16 mouse cellular contexts compared by ENCODE assay signal in genomic region chr2:128331275-128331674, GRCm38 (mm10).
DNase-seq lines count a peak whose midpoint lies in the region; ATAC-seq and TF ChIP-seq lines count a peak whose summit lies in the region.
"Had no signal": no experiment of that assay in that cellular context is flagged by ENCODE, and none has a peak within 500 bp of the region (broad histone marks: within the 10 kb centered on the region; RNA-seq: fewer than 3 reads in every experiment).

No protein-coding gene starts in this region.

- DNase-seq in forebrain, embryonic 11.5 days (ENCODE audit: low spot score): no peak
- no peak for DNase-seq in forebrain, embryonic 10.5 days (ENCODE audit: extremely low spot score, low spot score)
- peak; percentile 83 for DNase-seq in CH12.LX (ENCODE audit: extremely low read depth)
- DNase-seq in forebrain, postnatal 0 days: no peak
- peak; percentile 44 for DNase-seq in midbrain, postnatal 0 days (ENCODE audit: low spot score)
- no peak for DNase-seq in embryo, embryonic 11 days
- no peak for DNase-seq in liver
- DNase-seq: cerebellum, adult 8-10 months; heart, adult 18-20 months; layer of hippocampus, adult 9-11 months; left cerebral cortex, postnatal 4 days; right cerebral cortex, postnatal 25 days had no signal

- H3K36me3 ChIP-seq in forebrain, embryonic 11.5 days (ENCODE audit: control insufficient read depth, insufficient read depth, low read length): no peaks in the 10 kb centered on the region
- H3K36me3 ChIP-seq in forebrain, embryonic 10.5 days (replicated peaks): no peaks in the 10 kb centered on the region
- no peaks in the 10 kb centered on the region for H3K36me3 ChIP-seq in CH12.LX (replicated peaks in 1 of 2; ENCODE audit: control insufficient read depth in 1 of 2, insufficient read depth in 1 of 2, low read length in 1 of 2)
- no peaks in the 10 kb centered on the region for H3K36me3 ChIP-seq in forebrain, postnatal 0 days (ENCODE audit: insufficient read depth)
- H3K36me3 ChIP-seq in midbrain, postnatal 0 days (ENCODE audit: insufficient read depth, low read length): no peaks in the 10 kb centered on the region
- H3K36me3 ChIP-seq: liver, embryonic 15.5 days; midbrain, embryonic 12.5 days had no signal

- peaks cover 11% of the 10 kb centered on the region; the same call in 1 of the 2 replicates for H3K27me3 ChIP-seq in forebrain, embryonic 11.5 days (ENCODE audit: control insufficient read depth, insufficient read depth, low read length)
- H3K27me3 ChIP-seq in forebrain, embryonic 10.5 days (ENCODE audit: poor library complexity, severe bottlenecking): peaks cover 50% of the 10 kb centered on the region
- H3K27me3 ChIP-seq in CH12.LX (replicated peaks): no peaks in the 10 kb centered on the region
- no peaks in the 10 kb centered on the region for H3K27me3 ChIP-seq in forebrain, postnatal 0 days (ENCODE audit: insufficient read depth, low read length)
- no peaks in the 10 kb centered on the region for H3K27me3 ChIP-seq in midbrain, postnatal 0 days (ENCODE audit: insufficient read depth, low read length)
- H3K27me3 ChIP-seq: liver, embryonic 15.5 days had no signal

- WGBS in forebrain, embryonic 11.5 days: 33% methylated on average over 10 of the region's 10 CpGs
- 49% methylated on average over 10 of the region's 10 CpGs for WGBS in forebrain, embryonic 10.5 days
- WGBS in forebrain, postnatal 0 days: 15% methylated on average over 10 of the region's 10 CpGs
- WGBS in midbrain, postnatal 0 days: 44% methylated on average over 10 of the region's 10 CpGs

- dilution Hi-C loops in CH12.LX (cut with MboI; ENCODE audit: extremely low pct_ligation_motif_present, extremely low pct_unique_long_range_greater_than_20kb, low sequenced_read_pairs): no loop called here

- peak; percentile 46 for TF ChIP-seq EP300 in CH12.LX (IDR thresholded peaks at IDR 0.05; ENCODE audit: low read length)

- peak; percentile 24 for TF ChIP-seq RAD21 in CH12.LX (IDR thresholded peaks at IDR 0.05; ENCODE audit: low read depth, low read length)

- in situ Hi-C loops in CH12.LX (cut with MboI; ENCODE audit: low pct_ligation_motif_present, low pct_unique_long_range_greater_than_20kb, low sequenced_read_pairs): loop anchor here (5.0 kb wide), 1 partner anchor 36 kb away; no protein-coding TSS in a partner anchor

- peak overlapping the region; percentile 1; the same call in 1 of the 2 replicates for H3K4me2 ChIP-seq in forebrain, embryonic 11.5 days (ENCODE audit: low read depth, low read length, severe bottlenecking)
- peak overlapping the region; percentile 91 for H3K4me2 ChIP-seq in CH12.LX (ENCODE audit: insufficient read depth, low read depth, poor library complexity, severe bottlenecking)
- peak overlapping the region; percentile 27 for H3K4me2 ChIP-seq in forebrain, postnatal 0 days (ENCODE audit: low read depth)
- H3K4me2 ChIP-seq in midbrain, postnatal 0 days (ENCODE audit: low read depth, low read length, poor library complexity, severe bottlenecking): no peak overlapping the region
- H3K4me2 ChIP-seq: liver, embryonic 15.5 days; midbrain, embryonic 12.5 days had no signal

- H3K27ac ChIP-seq in forebrain, embryonic 11.5 days (ENCODE audit: low read depth, low read length): no peak overlapping the region
- no peak overlapping the region for H3K27ac ChIP-seq in forebrain, embryonic 10.5 days
- 0 out of 2 replicates have a peak overlapping the region, but pooled peaks have one; percentile 28 for H3K27ac ChIP-seq in CH12.LX (ENCODE audit: insufficient read depth, low read depth)
- no peak overlapping the region for H3K27ac ChIP-seq in forebrain, postnatal 0 days (ENCODE audit: low read depth, low read length)
- H3K27ac ChIP-seq in midbrain, postnatal 0 days (ENCODE audit: low read depth, low read length): no peak overlapping the region
- H3K27ac ChIP-seq: liver, embryonic 15.5 days; midbrain, embryonic 12.5 days had no signal

- H3K9ac ChIP-seq in forebrain, embryonic 11.5 days (ENCODE audit: low read length): no peak overlapping the region
- H3K9ac ChIP-seq in CH12.LX (ENCODE audit: insufficient read depth, low read depth): no peak overlapping the region
- no peak overlapping the region for H3K9ac ChIP-seq in forebrain, postnatal 0 days
- H3K9ac ChIP-seq in midbrain, postnatal 0 days (replicated peaks; ENCODE audit: low read length, poor library complexity, severe bottlenecking): no peak overlapping the region
- H3K9ac ChIP-seq: liver, embryonic 15.5 days; midbrain, embryonic 12.5 days had no signal

- ATAC-seq in forebrain, embryonic 11.5 days (replicated peaks; ENCODE audit: low FRiP score): peak; percentile 79
- peak; percentile 81; the same call in 1 of the 2 replicates for ATAC-seq in forebrain, postnatal 0 days
- no peak for ATAC-seq in midbrain, postnatal 0 days (ENCODE audit: low FRiP score)
- ATAC-seq in CD4-positive, CD25-positive, alpha-beta regulatory T cell, adult 4 months: no peak
- ATAC-seq: intestine, embryonic 16.5 days had no signal

- TF ChIP-seq POLR2A in CH12.LX (IDR thresholded peaks at IDR 0.05; ENCODE audit: low read depth, low read length): no peak

- no peaks in the 10 kb centered on the region for H3K79me2 ChIP-seq in CH12.LX (replicated peaks; ENCODE audit: control insufficient read depth, extremely low read depth, insufficient read depth, poor library complexity, severe bottlenecking)

- H3K4me1 ChIP-seq in forebrain, embryonic 11.5 days (replicated peaks; ENCODE audit: control insufficient read depth, insufficient read depth, low read length): peaks cover 17% of the 10 kb centered on the region
- peaks cover 63% of the 10 kb centered on the region for H3K4me1 ChIP-seq in forebrain, embryonic 10.5 days
- H3K4me1 ChIP-seq in CH12.LX (ENCODE audit: control insufficient read depth in 1 of 2, insufficient read depth in 2 of 2): peaks cover 25 to 79% of the 10 kb centered on the region in 2 experiments
- no peaks in the 10 kb centered on the region for H3K4me1 ChIP-seq in forebrain, postnatal 0 days (ENCODE audit: insufficient read depth)
- no peaks in the 10 kb centered on the region for H3K4me1 ChIP-seq in midbrain, postnatal 0 days (ENCODE audit: insufficient read depth, low read length)

- H3K9me3 ChIP-seq in forebrain, embryonic 11.5 days (ENCODE audit: control insufficient read depth, low read length): no peaks in the 10 kb centered on the region
- no peaks in the 10 kb centered on the region for H3K9me3 ChIP-seq in forebrain, embryonic 10.5 days
- peaks cover 2% of the 10 kb centered on the region for H3K9me3 ChIP-seq in CH12.LX (replicated peaks; ENCODE audit: low read length)
- H3K9me3 ChIP-seq in forebrain, postnatal 0 days (ENCODE audit: low read length): no peaks in the 10 kb centered on the region
- no peaks in the 10 kb centered on the region for H3K9me3 ChIP-seq in midbrain, postnatal 0 days (ENCODE audit: low read length)
- H3K9me3 ChIP-seq: liver, embryonic 15.5 days; midbrain, embryonic 12.5 days had no signal

- H3K4me3 ChIP-seq in forebrain, embryonic 11.5 days (ENCODE audit: low read depth, low read length): no peak overlapping the region
- no peak overlapping the region for H3K4me3 ChIP-seq in forebrain, embryonic 10.5 days
- peak overlapping the region; percentile 12 to 16 (median 14) for H3K4me3 ChIP-seq in CH12.LX (replicated peaks in 1 of 3; ENCODE audit: low read depth in 2 of 3, low read length in 2 of 3, poor library complexity in 1 of 3)
- no peak overlapping the region for H3K4me3 ChIP-seq in forebrain, postnatal 0 days (ENCODE audit: low read depth, low read length)
- no peak overlapping the region for H3K4me3 ChIP-seq in midbrain, postnatal 0 days (ENCODE audit: low read depth, low read length)
- H3K4me3 ChIP-seq: liver, embryonic 15.5 days; midbrain, embryonic 12.5 days had no signal

- TF ChIP-seq CTCF in CH12.LX (conservative IDR thresholded peaks at IDR 0.05 in 1 of 2, IDR thresholded peaks at IDR 0.05 in 1 of 2; ENCODE audit: low read depth in 2 of 2, low read length in 2 of 2): no peak
- no peak for TF ChIP-seq CTCF in forebrain, postnatal 0 days (IDR thresholded peaks at IDR 0.05; ENCODE audit: low read depth)
- no peak for TF ChIP-seq CTCF in midbrain, postnatal 0 days (IDR thresholded peaks at IDR 0.05)

TF ChIP-seq in CH12.LX, 34 proteins besides CTCF, POLR2A, EP300 and RAD21 (continues in another document):
- TF ChIP-seq E2F4 (IDR thresholded peaks at IDR 0.05; ENCODE audit: insufficient replicate concordance, low read depth, low read length) (no peak), GABPA (IDR thresholded peaks at IDR 0.05; ENCODE audit: insufficient replicate concordance, low read depth, low read length) (no peak), USF2 (conservative IDR thresholded peaks at IDR 0.05; ENCODE audit: low read depth, low read length) (no peak), UBTF (IDR thresholded peaks at IDR 0.05; ENCODE audit: low read depth, low read length) (no peak), ZC3H11A (IDR thresholded peaks at IDR 0.05; ENCODE audit: low read depth, low read length) (no peak), USF1 (IDR thresholded peaks at IDR 0.05; ENCODE audit: low read depth, low read length) (no peak), NELFE (IDR thresholded peaks at IDR 0.05; ENCODE audit: low read depth, low read length) (no peak), ELF1 (IDR thresholded peaks at IDR 0.05; ENCODE audit: low read depth, low read length) (no peak), CHD1 (IDR thresholded peaks at IDR 0.05; ENCODE audit: low read depth, low read length) (no peak), TBP (conservative IDR thresholded peaks at IDR 0.05; ENCODE audit: low read depth, low read length) (no peak), MAZ (IDR thresholded peaks at IDR 0.05; ENCODE audit: low read depth, low read length) (no peak), NRF1 (IDR thresholded peaks at IDR 0.05; ENCODE audit: low read depth, low read length) (no peak), ZNF384 (IDR thresholded peaks at IDR 0.05; ENCODE audit: low read depth, low read length) (no peak), POLR2AphosphoS2 (IDR thresholded peaks at IDR 0.05; ENCODE audit: low read depth, low read length) (no peak), IRF4 (IDR thresholded peaks at IDR 0.05; ENCODE audit: low read depth, low read length) (peak; percentile 91), KAT2A (IDR thresholded peaks at IDR 0.05; ENCODE audit: insufficient replicate concordance, low read length) (no peak), ZMIZ1 (IDR thresholded peaks at IDR 0.05; ENCODE audit: low read depth, low read length) (no peak; the same call in 1 of the 2 replicates), JUND (conservative IDR thresholded peaks at IDR 0.05; ENCODE audit: low read depth, low read length) (no peak; the same call in 1 of the 2 replicates), JUN (IDR thresholded peaks at IDR 0.05; ENCODE audit: insufficient read depth, low read depth, low read length) (peak; percentile 40), MAFK (IDR thresholded peaks at IDR 0.05; ENCODE audit: insufficient replicate concordance, low read length) (0 out of 2 replicates have a peak, but pooled peaks have one; percentile 48), ETS1 (conservative IDR thresholded peaks at IDR 0.05; ENCODE audit: low read depth, low read length) (no peak), BHLHE40 (IDR thresholded peaks at IDR 0.05; ENCODE audit: low read depth, low read length) (peak; percentile 89), SIN3A (IDR thresholded peaks at IDR 0.05; ENCODE audit: low read length) (no peak)

Comparison
In these comparisons a context has a peak if more than half of its experiments do, and no peak if none do; other contexts are left out.
1. ATAC-seq: peak in forebrain, embryonic 11.5 days (single experiment) and forebrain, postnatal 0 days (single experiment); none in midbrain, postnatal 0 days (single experiment) and CD4-positive, CD25-positive, alpha-beta regulatory T cell, adult 4 months (single experiment).
2. DNase-seq: peak in CH12.LX (single experiment) and midbrain, postnatal 0 days (single experiment); none in forebrain, embryonic 11.5 days (single experiment), forebrain, embryonic 10.5 days (single experiment), forebrain, postnatal 0 days (single experiment), embryo, embryonic 11 days (single experiment) and liver (single experiment).
3. H3K4me3 ChIP-seq: peak in CH12.LX (3 of 3); none in forebrain, embryonic 11.5 days (single experiment), forebrain, embryonic 10.5 days (single experiment), forebrain, postnatal 0 days (single experiment) and midbrain, postnatal 0 days (single experiment).